In the genomic region with DNA sequence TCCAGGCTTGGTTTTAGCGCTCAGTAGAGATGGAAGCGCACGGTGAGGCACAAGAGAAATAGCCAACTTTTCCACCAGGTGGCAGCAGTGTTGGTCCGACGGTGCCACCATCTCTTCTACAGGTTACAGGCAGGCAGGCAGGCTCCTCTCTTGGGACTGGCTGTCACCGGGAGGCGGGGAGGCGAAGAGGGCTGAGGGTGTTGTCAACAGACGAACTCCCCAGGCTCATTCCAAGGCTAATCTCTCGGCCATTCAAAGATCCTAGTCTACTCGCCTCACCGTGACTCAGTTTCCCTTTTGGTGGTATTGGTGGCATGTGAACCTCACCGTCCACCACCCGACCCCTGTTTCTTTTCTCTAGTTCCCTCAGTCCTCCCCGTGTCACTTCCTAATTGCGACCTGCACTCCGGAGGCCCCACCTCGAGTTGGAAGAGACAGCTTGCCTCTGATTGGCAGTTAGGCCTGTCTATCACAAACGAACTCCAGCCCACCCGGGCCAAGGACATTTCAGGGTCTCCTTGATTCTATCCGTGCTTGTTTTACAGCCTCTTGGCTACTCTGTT, we compare ENCODE assay signal across 8 mouse cellular contexts. TPM values are rescaled to one million over a fixed set of nuclear protein-coding genes. Genes with fewer than 3 reads are reported as not detected.
DNase-seq lines count a peak whose midpoint lies in the region; ATAC-seq lines count a peak whose summit lies in the region.

No protein-coding gene starts in this region.

- no peaks in the 10 kb centered on the region for H3K9me3 ChIP-seq in intestine, embryonic 14.5 days (ENCODE audit: control insufficient read depth, low read length)

- no peaks in the 10 kb centered on the region for H3K4me1 ChIP-seq in intestine, embryonic 14.5 days (replicated peaks; ENCODE audit: control insufficient read depth, insufficient read depth, low read length)

- no peak overlapping the region for H3K27ac ChIP-seq in intestine, embryonic 14.5 days (ENCODE audit: low read depth)

- H3K4me3 ChIP-seq in intestine, embryonic 14.5 days (ENCODE audit: low read depth, low read length), result peak overlapping the region; percentile 14; the same call in 1 of the 2 replicates

- peak; percentile 38 for DNase-seq in ovary, adult 18-20 months (ENCODE audit: low spot score)
- no peak for DNase-seq in ovary, postnatal 10 days (ENCODE audit: low spot score)
- peak; percentile 90 for DNase-seq in embryo, embryonic 10.5 days (ENCODE audit: low spot score)
- DNase-seq in gastrocnemius, postnatal 25 days, result peak; percentile 59
- DNase-seq in intestine, embryonic 14.5 days (ENCODE audit: low spot score), result peak; percentile 90
- peak; percentile 73 to 81 for DNase-seq in left cerebral cortex, postnatal 10 days (ENCODE audit: extremely low spot score in 1 of 2, low spot score in 2 of 2)
- peak; percentile 74 for DNase-seq in right cerebral cortex, postnatal 25 days

- H3K27me3 ChIP-seq in intestine, embryonic 14.5 days (replicated peaks; ENCODE audit: control insufficient read depth, insufficient read depth, low read length), result no peaks in the 10 kb centered on the region

- WGBS in intestine, embryonic 14.5 days, result under 1% methylated on average over 20 of the region's 21 CpGs

- H3K36me3 ChIP-seq in intestine, embryonic 14.5 days (ENCODE audit: control insufficient read depth, insufficient read depth, low read length), result no peaks in the 10 kb centered on the region

- ATAC-seq in intestine, embryonic 14.5 days (replicated peaks; ENCODE audit: low FRiP score, low TSS enrichment, low read depth), result peak; percentile 83
- ATAC-seq in megakaryocyte progenitor cell, adult 5-6 weeks (replicated peaks; ENCODE audit: poor library complexity), result peak; percentile 96

- intact Hi-C loops in left cerebral cortex, postnatal 10 days (cut with DNase I), result loop anchor here (2.0 kb wide), 1 partner anchor 273 kb away; no protein-coding TSS in a partner anchor

- no peak overlapping the region for H3K9ac ChIP-seq in intestine, embryonic 14.5 days (ENCODE audit: low read length)

- H3K4me2 ChIP-seq in intestine, embryonic 14.5 days (ENCODE audit: low read length), result peak overlapping the region; percentile 51

RNA-seq across cellular contexts. Expression of a gene that starts 0.7 kb away (rescaled TPM):
- total RNA-seq in gastrocnemius, postnatal 25 days (2021), result not detected
- polyA plus RNA-seq in intestine, embryonic 14.5 days (2014; fragmentation: Nextera tagmentation; extraction: Ambion mirVana), result not detected in 2 replicates
- total RNA-seq in left cerebral cortex, postnatal 10 days (2021), result not detected
- not detected in 2 replicates for total RNA-seq in megakaryocyte progenitor cell, adult 5-6 weeks (2015)
- not detected in 2 replicates for total RNA-seq in megakaryocyte progenitor cell, adult 5-6 weeks (2017)

RNA-seq across cellular contexts. Expression of a gene that starts 15.1 kb away (rescaled TPM):
- not detected for total RNA-seq in gastrocnemius, postnatal 25 days (2021)
- polyA plus RNA-seq in intestine, embryonic 14.5 days (2014; fragmentation: Nextera tagmentation; extraction: Ambion mirVana), result 0.86 and 1.2 TPM in 2 replicates
- 10 to 100 TPM; 74.1 to 80.3 TPM for total RNA-seq in left cerebral cortex, postnatal 10 days (2021)
- not detected in 2 replicates for total RNA-seq in megakaryocyte progenitor cell, adult 5-6 weeks (2015)
- 0.07 TPM in 1 of 2 replicates, not detected in the other for total RNA-seq in megakaryocyte progenitor cell, adult 5-6 weeks (2017)

RNA-seq across cellular contexts. Expression of a gene that starts 29.7 kb away (rescaled TPM):
- total RNA-seq in gastrocnemius, postnatal 25 days (2021), result 1 to 10 TPM; 4.2 to 5.0 TPM
- 19.0 and 19.5 TPM in 2 replicates for polyA plus RNA-seq in intestine, embryonic 14.5 days (2014; fragmentation: Nextera tagmentation; extraction: Ambion mirVana)
- total RNA-seq in left cerebral cortex, postnatal 10 days (2021), result 10 to 100 TPM; 32.4 to 41.1 TPM
- 21.8 and 27.5 TPM in 2 replicates for total RNA-seq in megakaryocyte progenitor cell, adult 5-6 weeks (2015)
- total RNA-seq in megakaryocyte progenitor cell, adult 5-6 weeks (2017), result 215 and 246 TPM in 2 replicates

RNA-seq across cellular contexts. Expression of a gene that starts 30.1 kb away (rescaled TPM):
- total RNA-seq in gastrocnemius, postnatal 25 days (2021), result 10 to 100 TPM; 11.2 to 11.8 TPM
- 82.6 and 84.6 TPM in 2 replicates for polyA plus RNA-seq in intestine, embryonic 14.5 days (2014; fragmentation: Nextera tagmentation; extraction: Ambion mirVana)
- 10 to 100 TPM; 51.5 to 56.4 TPM for total RNA-seq in left cerebral cortex, postnatal 10 days (2021)
- total RNA-seq in megakaryocyte progenitor cell, adult 5-6 weeks (2015), result 83.1 and 83.9 TPM in 2 replicates
- 36.3 and 38.5 TPM in 2 replicates for total RNA-seq in megakaryocyte progenitor cell, adult 5-6 weeks (2017)

RNA-seq across cellular contexts. Expression of a gene that starts 34.6 kb away (rescaled TPM):
- total RNA-seq in gastrocnemius, postnatal 25 days (2021), result 10 to 100 TPM; 50.5 to 55.3 TPM
- polyA plus RNA-seq in intestine, embryonic 14.5 days (2014; fragmentation: Nextera tagmentation; extraction: Ambion mirVana), result 1.5 and 1.8 TPM in 2 replicates
- 100 to 1,000 TPM; 135 to 141 TPM for total RNA-seq in left cerebral cortex, postnatal 10 days (2021)
- total RNA-seq in megakaryocyte progenitor cell, adult 5-6 weeks (2015), result not detected in 2 replicates
- not detected in 2 replicates for total RNA-seq in megakaryocyte progenitor cell, adult 5-6 weeks (2017)

Comparison
In these comparisons a context has a peak if more than half of its experiments do, and no peak if none do; other contexts are left out.
1. RNA of a gene that starts 15.1 kb away (total RNA-seq): 74.1 to 80.3 TPM in left cerebral cortex, postnatal 10 days; not detected in gastrocnemius, postnatal 25 days and 0.07 TPM in megakaryocyte progenitor cell, adult 5-6 weeks; every median in the first group is over 10 times any median in the second.